Mouse (Mus musculus): ENCODE measurements at regions not wholly inside any gene's neighbourhood (a gene's known extent, or its start where the extent isn't known, plus 50 kb on each side); places are given as distances from the start of the nearest gene placed in this dataset.

GRCm38 (mm10) chr13:71248261-71249031 lies 406.8 kb upstream of the Adamts16 start:
- DNase-seq (ENCODE audit: low spot score in 2 of 2) = no peak

DNA sequence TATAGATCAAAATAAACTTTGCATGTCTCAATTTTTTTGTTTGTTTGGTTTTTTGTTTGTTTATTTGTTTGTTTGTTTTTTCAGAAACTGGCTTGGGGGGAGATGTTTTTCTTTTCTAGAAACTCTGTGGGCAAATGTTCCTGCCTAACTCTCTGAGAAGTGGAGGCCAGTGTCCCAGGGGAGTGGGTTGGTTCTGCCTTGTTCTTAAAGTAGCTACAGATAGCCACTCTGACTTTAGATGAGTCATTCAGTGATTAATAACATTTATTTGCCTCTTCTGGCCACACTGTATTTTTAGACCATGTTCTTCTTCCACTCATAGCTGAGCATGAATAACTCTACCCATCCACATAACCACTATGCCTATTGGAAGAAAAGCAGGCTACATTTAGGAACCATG lies 405.6 kb upstream of the Adamts16 start:
- DNase-seq (ENCODE audit: low spot score in 2 of 2) = no peak

- DNase-seq (ENCODE audit: low spot score in 2 of 2) = no peak
Measured at GRCm38 (mm10) chr13:71245326-71245725, 403.7 kb upstream of the Adamts16 start.

DNA sequence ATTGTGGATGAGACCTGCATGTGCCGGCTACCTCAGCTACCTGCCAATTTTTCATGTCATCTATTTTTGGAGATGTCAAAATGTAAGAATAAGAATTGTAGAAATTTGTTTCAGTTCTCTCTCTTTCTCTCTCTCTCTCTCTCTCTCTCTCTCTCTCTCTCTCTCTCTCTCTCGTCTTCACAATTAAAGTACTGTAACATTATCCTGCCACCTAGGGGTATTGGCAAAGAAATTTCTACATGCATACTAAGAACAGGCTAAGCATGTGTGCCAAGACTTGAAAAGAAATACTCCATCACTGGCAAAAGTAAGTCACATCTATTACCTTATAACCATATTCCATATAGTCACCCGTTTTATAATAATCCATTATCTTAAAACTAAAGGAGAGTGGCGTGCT lies 398.2 kb upstream of the Adamts16 start:
- DNase-seq (ENCODE audit: low spot score in 2 of 2) = no peak

DNA sequence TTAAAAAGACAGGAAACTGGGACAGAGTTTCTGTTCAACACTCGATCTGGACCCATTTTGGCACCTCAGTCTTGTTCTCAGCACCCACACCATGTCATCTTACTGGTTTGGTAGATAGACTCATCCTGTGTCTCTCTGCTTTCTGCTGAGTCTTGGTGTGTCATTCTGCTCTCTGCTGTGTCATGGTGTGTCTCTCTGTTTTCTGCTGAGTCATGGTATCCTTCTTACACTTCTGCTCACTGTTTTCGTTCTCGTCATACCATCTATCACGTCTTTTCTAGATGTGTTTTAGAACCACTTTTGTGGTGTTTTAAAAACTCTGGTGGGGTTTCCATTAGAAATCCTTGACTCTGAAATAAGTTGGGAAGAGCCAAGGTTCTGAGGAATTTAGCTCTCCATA lies 393.7 kb upstream of the Adamts16 start:
- DNase-seq (ENCODE audit: low spot score in 2 of 2) = no peak

GRCm38 (mm10) chr13:71231182-71231581 lies 389.6 kb upstream of the Adamts16 start:
- DNase-seq (ENCODE audit: low spot score in 2 of 2) = no peak

GRCm38 (mm10) chr13:71214776-71215175 lies 373.2 kb upstream of the Adamts16 start:
- DNase-seq (ENCODE audit: low spot score in 2 of 2) = no peak

DNA sequence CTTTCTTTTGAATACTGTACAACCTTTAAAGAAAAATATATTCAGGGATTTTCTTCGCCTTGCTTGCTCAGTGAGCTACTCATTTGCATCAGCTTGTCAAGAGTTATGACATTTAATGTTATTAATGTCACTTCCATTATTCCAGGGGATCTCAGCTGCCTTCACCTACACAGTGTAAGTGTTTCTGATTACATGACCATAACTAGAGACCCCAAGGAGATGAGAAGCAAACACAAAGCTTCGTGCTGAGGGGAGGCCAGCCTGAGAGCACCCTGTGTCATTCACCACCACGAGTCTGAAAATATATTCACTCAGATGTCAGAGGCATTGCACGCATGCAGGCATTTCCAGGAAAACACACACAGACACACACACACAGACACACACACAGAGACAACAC lies 369.8 kb upstream of the Adamts16 start:
- DNase-seq (ENCODE audit: low spot score in 2 of 2) = no peak

DNA sequence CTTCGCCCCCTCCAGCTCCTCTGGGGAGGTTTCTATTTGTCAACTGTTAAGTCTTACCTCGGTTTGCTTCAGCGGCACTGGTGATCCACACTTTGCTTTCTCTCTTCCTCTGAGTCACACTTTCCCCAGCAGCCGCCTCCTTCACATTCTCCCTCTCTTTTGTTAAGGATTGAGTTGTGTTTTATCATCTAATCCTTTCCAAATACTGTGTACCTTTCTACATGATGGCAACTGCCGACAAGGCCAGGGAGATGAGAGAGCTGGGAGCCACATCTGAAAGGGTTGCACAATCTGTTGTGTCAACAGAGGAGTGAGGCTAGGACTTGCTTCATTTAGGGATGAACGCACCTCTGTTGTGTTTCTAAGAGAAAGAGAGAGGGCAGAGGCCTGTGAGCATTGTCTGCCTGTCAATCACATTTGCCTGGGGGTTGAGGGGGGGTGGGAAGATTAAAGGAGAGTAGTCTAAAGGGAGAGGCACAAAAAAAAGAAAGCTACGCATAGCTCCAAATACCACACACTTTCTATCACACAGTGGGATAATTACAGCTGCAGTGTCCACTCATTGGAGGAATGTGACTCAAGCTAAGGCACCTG lies 369.1 kb upstream of the Adamts16 start:
- DNase-seq (ENCODE audit: low spot score in 2 of 2) = no peak

DNA sequence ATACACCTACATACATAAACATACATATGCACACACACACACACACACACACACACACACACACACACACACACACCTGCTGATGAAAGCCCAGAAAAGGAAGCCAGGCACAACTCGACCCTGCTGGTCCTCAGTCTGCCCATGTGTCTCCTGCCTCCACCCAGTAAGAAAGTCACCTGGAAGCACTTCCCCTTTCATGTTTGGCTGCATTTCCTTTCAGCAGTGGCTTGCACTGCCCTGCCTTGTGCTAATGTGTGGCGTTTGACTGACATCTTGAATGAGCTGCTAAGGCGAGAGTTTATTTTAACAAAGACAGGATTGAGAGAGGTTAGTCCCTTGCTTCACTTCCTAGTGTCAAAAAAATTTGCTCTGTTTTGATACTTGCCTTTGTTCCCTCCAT lies 364.1 kb upstream of the Adamts16 start:
- no peak for DNase-seq (ENCODE audit: low spot score in 2 of 2)

GRCm38 (mm10) chr13:71200656-71201055 lies 359.0 kb upstream of the Adamts16 start:
- no peak for DNase-seq (ENCODE audit: low spot score in 2 of 2)

DNA sequence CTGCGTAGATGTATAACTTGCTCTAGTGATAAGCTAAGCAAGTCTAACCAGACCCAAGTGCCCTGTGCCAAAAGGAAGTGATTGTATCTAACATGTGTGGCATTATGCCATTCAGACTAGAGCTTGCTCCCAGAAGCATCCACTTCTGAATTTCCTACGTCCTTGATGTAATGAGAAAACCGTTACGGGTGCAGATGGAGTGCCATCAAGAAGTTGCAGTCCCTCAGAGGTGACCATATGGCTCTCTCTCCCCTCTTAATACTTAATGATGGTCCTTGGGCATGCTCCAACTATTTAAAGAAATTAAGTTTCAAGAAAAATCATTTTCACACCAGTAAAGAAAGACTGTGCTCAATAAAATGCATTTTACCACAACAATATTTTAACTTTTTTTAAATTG lies 354.1 kb upstream of the Adamts16 start:
- no peak for DNase-seq (ENCODE audit: low spot score in 2 of 2)

DNA sequence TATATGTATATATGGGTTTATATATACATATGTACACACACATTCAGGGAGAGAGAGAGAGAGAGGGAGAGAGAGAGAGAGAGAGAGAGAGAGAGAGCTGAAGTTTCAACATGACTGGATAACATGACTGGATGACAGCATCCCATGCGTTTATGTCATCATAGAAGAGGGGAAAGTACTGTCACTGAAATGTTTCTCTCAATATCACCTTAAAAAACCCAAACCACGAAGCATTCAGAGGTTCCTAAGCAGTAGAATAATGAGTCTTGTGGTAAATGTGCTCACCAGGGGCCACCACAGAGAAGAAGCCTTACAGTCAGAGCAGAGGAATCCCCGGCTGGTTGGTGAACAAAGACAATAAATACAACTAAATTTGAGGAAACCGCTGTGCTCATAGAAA lies 342.9 kb upstream of the Adamts16 start:
- no peak for DNase-seq (ENCODE audit: low spot score in 2 of 2)

- DNase-seq (ENCODE audit: low spot score in 2 of 2) = no peak
Measured at GRCm38 (mm10) chr13:71179083-71179482, 337.5 kb upstream of the Adamts16 start.

- no peak for DNase-seq (ENCODE audit: low spot score in 2 of 2)
Measured at GRCm38 (mm10) chr13:71174335-71174734, 332.7 kb upstream of the Adamts16 start.

DNA sequence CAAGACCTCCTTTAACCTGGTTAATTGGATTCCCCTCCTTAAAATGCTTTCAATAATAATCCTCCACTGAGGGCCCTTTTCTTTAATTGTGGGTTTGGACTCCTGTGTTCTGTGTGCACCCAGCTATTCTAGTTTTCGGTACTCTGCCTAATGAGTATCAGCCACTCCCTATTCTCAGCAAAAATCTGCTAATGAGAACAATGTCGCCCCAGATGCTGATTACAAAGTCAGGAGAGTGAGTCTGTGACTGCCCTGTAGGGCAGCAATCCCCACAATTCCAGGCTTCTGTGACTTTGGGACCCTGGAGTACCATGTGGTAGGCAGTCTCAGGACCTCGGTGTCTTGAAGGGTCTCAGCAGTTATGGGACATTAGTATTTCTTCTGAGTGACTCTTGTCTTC lies 324.6 kb upstream of the Adamts16 start:
- no peak for DNase-seq (ENCODE audit: low spot score in 2 of 2)

- DNase-seq (ENCODE audit: low spot score in 2 of 2) = no peak
Measured at GRCm38 (mm10) chr13:71165096-71165920, 323.7 kb upstream of the Adamts16 start.

GRCm38 (mm10) chr13:71164012-71164411 lies 322.4 kb upstream of the Adamts16 start:
- DNase-seq (ENCODE audit: low spot score in 2 of 2) = no peak

DNA sequence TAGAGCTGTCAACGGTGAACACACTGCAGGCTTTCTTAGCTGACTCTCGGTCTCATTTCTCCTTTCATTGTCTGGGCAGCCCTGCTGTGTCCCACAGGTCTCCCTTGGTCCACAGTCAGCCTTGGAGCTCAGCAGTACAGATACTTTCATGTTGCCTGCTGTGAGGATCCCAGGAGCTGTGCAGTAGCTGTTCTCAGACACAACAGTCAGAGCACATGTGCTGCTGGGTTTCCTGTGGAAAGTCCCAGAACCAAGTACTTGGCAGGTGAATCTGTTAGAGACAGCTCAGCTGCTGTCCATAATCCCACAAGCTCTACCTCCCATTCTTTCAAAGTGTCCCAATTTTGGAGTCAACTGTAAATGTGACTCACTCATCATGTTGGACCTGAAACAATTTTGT lies 321.3 kb upstream of the Adamts16 start:
- DNase-seq (ENCODE audit: low spot score in 2 of 2) = no peak

- DNase-seq (ENCODE audit: low spot score in 2 of 2) = no peak
Measured at GRCm38 (mm10) chr13:71158300-71158860, 316.8 kb upstream of the Adamts16 start.

GRCm38 (mm10) chr13:71157656-71158299 lies 316.2 kb upstream of the Adamts16 start:
- no peak for DNase-seq (ENCODE audit: low spot score in 2 of 2)

GRCm38 (mm10) chr13:71150092-71150491 lies 308.5 kb upstream of the Adamts16 start:
- DNase-seq (ENCODE audit: low spot score in 2 of 2) = no peak

Measured in layer of hippocampus, adult 8-10 months (tissue).